Mouse (Mus musculus) MN1 (cell line): ENCODE measurements around the gene Gcnt3.
"Not testable (repeated sequence)": the region's sequence is repeated elsewhere in the genome, so short reads cannot be mapped to it uniquely, and the experiment has no call there.

ENCODE experiments used
- DNase-seq: peaks from one replicate; pipeline ENCODE4 v3.0.0-alpha.2; 2016; ENCODE audit warnings: low spot score

Gcnt3 gene

DNA sequence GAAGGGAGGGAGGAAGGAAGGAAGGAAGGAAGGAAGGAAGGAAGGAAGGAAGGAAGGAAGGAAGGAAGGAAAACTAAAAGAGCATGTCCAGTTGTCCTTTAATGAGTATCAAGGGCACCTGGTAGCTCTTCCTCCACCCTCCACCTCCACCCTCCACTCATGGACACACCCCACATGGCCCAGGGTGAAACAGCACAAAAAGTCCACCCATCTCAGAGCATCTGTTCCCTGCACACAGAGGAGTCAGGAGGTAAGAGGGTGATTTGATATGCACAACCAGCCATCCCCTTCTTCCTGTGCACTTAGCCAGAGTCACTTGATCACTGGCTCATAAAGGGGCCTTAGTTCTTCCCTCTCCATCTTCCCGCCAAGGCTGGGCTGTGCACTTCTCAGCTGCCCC lies 5.0 kb upstream of the Gcnt3 start:
- no peak for DNase-seq

DNA sequence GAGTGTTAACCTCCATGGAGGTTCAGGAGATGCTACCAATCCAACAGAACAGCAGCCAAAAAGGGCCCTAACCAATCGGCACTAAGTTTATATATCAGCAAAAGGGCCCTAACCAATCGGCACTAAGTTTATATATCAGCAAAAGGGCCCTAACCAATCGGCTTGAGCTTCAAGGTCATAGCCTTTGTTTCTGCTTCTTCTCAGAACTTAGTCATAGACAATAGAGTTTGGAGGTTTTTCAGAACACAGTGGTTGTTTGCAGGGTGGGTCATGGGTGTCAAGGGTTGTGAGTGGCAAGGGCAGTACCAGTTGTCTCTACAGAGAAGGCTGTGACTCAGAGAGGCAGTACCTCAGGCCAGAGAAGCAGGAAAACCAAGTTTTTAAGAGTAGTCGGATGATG lies 4.2 kb upstream of the Gcnt3 start:
- DNase-seq: no peak

DNA sequence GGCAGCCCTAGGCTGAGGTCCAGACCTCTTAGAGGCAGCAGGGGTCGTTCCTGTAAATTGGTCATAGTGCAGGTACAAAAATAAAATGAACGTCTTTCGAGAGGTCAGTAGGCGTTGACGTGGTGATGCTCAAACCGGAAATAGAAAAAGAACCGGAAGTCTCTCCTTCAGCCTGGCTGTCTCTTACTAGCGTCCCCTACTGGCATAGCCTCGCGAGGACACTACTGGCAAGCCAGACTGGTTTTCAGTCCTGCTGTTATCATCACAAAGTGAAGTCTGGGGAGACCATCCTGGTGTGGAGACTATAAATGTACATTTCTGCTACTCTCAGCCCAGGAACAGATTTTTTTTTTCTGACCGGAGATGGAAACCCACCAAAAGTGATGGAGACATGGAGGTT lies 2.7 kb upstream of the Gcnt3 start:
- no peak for DNase-seq

DNA sequence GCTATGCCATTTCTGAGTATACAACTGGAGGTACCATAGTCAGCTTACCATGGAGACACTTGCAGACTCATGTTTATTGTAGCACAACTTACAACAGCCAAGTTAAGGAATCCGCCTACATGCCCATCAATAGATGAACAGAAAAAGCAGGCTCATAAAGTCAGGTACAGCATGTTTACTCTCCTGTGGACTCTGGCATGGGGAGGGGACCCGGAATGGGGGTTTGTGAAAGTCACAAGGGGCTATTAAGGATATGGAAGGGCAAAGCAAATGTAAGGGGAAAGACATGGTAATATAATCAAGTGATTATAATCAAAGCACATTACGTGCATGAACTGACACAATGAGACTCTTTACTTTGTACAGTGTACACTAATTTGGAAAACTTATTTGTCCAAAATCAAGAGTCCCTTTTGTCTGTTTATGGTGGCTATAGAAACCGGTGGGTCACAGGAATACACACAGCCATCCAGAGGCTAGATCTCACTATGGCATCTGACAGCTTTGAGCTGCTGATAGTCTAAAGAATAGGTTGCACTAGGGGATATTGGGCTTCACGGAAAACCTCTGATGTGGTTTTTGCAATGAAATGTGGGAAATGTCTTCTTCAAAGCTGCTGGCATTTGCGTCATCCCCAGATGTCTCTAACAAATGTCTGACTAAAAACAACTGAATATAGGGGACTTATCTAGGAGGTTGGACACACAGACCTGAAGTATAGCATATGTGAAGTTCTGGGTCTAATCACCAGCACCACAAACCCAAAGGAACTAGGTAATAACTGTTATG lies 1.9 kb upstream of the Gcnt3 start:
- no peak for DNase-seq

DNA sequence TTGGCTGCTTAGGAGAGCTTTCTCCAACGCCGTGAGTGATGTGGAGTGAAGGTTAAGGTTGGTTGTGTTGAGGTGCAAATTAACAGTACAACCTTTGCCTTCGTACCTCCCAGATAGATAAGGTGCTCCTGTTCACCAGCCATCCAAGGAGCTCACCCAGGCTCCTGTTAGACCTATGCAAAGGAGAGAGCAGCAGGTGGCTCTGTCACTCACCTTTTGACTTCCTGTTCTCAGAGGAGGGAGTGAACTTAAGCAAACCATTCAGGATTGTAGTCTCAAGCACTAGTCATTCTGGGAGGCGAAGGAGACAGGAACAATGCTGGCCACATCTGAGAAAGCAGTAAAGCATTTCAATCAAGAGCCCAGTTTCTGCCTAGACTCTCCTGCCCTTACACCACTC lies 1.2 kb downstream of the Gcnt3 start:
- DNase-seq: no peak

DNA sequence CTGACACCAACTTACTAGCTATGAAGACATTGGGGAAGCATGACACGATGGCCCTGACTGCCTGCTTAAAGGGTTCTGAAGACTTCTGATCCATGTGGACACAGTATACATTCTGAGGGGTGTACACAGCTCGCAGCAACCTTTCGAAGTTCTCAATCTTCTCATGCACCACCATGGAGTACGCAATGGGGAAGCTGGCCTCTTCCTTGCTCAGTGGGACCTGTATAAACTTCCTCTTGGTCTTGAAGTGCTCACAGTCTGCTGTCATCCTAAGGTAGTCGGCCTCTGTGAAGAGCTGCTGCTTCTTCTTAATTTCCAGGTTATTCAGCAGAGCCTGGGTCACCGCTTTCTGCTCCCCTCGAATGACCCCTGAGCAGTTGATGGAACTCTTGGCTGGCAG lies 3.2 kb downstream of the Gcnt3 start:
- DNase-seq: no peak

DNA sequence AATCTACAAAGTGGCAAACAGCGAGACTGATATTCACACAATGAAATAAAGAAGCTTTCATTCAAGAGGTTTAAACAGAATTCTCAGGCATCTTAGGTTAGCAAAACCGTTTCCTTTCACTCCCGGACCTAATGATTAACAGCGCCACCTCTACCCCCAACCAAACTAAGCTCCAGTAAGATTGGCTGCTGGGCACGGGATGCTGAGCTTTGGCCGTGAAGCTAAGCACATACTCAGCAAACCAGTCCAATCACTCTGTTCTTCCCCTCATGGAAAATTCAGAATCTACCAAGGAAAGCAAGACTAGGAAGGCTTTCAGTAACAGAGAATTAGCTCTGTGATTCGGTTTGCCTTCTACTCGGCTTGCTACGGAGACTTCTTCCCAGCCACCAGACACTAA lies 4.8 kb downstream of the Gcnt3 start:
- DNase-seq: no peak

DNA sequence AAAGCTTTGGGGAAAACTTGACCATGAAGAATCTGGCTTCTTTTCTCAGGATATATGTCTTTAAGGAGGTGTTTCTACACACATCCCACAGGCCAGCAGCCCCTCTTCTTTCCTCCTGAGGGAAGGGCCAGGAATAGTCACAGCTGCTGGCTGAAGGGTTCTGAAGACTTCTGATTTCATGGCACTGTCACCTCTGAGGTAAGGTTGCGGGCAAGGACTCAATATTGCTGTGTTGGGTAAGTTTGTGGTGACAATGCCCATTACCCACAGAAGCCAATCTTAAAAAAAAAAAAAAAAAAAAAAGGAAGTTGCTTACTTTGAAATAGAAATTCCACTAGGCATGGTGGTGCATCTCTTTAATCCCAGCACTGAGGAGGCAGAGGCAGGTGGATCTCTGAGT lies 5.7 kb downstream of the Gcnt3 start:
- DNase-seq: no peak

DNA sequence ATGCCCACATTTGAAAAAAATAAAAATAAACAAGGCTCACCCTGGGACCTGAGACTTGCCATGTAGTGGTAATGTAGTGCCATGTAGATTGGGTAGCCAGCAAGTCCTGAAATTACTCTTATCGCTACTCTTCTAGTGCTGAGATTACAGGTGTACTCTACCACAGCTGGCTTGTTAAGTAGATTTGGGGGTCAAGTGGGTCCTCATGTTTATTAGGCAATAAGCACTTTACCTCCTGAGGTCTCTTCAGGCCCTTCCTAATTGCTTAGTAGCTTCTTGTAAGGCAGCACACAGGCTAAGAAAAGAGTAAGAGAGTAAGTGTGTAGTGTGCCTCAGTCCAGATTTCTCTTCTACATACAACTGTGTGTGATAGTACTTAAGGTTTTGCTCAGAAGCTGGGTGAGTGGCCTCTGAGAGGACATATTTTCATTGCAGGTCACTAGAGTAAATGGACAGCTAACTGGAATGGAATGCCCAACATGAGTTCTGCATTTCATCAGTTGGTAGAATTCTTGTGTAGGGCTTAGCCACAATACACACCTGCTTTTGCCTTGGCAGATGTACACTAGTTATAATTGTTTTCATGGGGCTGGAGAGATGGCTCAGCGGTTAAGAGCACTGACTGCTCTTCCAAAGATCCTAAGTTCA lies 12.4 kb downstream of the Gcnt3 start:
- DNase-seq: no peak

DNA sequence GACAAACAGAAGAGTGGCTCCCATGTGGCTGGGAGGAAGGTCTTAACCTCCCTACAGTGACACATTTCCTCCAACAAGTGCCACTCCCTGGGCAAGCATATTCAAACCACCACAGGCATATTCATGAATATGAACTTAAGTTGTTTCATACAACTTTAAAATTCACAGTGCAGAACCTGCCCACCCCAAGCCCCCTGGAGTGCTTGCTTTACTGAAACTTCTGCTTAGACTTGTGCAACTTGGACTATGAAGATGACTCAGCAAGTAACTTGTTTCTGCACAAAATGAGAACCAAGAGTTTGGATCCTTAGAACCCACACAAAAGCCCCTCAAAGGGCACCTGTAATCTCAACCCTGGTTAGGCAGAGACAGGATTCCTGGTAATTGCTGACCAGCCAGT lies 13.2 kb downstream of the Gcnt3 start:
- no peak for DNase-seq

DNA sequence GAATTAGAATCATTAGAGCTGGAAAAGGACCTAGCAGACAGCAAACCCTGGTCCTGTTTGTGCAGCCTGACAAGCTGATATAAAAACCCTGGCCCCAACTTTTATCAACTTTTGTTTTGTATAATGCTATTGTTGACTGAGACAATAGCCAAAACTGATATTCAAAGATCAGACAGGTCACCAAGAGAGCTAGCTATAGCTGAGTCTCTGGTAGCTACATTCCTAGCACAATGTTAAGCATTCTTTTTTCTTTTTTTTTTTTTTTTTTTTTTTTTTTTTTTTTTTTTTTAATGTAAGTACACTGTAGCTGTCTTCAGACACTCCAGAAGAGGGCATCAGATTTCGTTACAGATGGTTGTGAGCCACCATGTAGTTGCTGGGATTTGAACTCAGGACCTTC lies 14.3 kb downstream of the Gcnt3 start:
- DNase-seq: not testable (repeated sequence)

DNA sequence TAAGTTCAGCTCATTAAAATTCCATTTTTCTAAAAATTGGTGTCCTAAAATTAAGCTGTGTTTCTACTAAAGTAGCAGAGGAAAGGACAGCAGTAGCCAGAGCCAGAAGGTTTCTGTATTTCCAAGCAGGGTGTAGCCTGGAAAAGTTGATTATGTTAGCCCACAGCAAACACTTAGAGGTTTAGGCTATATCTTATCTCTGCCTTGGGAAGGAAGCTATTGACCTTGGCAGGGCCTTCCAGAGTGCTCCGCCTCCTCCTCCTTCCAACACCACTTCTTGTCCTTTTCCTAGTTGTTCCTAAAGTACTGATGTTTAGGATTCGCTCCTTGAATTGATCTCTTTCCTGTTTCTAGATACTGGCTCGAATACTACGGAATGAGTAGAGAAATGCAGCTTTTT lies 15.8 kb downstream of the Gcnt3 start:
- no peak for DNase-seq

DNA sequence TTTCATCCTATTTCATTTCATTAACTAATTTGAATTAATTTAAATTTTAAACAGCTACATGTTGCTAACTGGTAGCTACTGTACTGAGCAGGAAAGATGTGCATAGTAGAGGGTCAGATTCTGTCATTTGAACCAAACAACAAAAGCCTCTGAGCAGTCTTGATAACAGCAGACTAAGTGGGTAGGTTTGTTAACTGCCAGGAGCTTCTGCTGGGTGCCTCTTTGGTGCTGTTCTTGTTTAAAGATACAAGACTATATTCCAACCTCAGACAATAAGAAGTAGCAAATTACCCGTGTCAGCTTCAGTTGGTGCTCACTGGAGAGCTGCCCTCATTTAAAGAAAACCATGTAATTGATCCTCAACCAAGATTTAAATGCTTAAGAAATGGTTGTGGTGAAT lies 16.3 kb downstream of the Gcnt3 start:
- no peak for DNase-seq

DNA sequence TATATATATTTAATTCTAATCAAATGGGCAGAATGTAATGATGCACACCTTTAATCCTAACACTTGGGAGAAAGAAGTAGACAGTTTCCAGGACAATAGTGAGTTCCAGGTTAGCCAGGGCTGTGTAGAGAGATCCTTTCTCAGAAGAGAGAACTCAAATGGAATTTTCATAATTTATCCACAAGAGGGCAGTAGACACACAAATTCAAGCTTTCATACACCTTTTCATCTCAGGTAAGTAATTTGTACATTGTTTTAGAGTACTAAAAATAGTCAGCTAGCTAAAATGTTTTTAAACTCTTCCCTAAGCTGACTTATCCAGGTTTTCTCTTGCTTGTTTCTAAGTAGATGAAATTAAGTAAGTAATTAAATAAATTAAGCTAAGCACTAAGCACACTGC lies 19.0 kb downstream of the Gcnt3 start:
- DNase-seq: peak; percentile 40

DNA sequence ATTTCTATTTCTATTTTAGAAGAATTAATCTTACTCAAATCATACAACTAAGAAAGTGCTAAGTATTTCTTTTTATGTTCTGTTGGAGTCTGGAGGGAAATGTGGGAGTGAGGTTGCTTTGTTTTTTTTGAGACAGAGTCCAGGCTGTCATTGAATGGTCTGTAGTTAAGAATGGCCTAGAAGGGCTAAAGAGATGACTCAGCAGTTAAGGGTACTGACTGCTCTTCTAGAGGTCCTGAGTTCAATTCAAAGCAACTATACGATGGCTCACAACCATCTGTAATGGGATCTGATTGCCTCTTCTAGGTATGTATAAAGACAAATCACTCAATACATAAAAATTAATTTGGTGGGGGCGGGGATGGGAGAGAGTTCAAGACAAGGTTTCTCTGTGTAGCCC lies 22.3 kb downstream of the Gcnt3 start:
- no peak for DNase-seq

DNA sequence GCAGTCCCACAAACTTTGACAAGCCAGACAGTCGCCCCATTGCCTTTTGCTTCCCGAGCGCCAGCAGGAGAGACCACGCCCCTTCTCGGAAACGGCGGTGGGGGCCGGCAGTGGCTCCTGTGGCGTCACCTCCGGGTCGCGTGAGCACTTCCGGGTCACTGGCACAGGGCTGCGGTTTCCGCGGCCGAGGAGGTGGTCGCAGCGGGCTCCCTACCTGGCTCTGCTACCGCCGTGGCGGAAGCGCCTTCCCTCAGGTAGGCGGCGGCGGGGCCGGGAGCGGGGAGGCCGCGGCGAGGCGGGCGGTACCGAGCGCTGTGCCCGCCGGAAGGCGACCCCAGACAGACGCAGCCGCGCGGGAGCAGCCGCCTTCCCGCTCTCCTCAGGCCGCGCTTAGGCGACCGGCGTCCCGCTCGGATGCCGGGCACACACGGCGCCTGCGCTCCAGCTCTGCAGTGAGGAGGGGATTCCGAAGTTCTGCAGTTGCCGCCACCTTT lies 25.4 kb downstream of the Gcnt3 start, which contains the start of gene Gtf2a2:
Gene Gtf2a2 (plus strand): TSS at position 143 of the 494 bp plus-strand sequence.
- peak; percentile 89 for DNase-seq

DNA sequence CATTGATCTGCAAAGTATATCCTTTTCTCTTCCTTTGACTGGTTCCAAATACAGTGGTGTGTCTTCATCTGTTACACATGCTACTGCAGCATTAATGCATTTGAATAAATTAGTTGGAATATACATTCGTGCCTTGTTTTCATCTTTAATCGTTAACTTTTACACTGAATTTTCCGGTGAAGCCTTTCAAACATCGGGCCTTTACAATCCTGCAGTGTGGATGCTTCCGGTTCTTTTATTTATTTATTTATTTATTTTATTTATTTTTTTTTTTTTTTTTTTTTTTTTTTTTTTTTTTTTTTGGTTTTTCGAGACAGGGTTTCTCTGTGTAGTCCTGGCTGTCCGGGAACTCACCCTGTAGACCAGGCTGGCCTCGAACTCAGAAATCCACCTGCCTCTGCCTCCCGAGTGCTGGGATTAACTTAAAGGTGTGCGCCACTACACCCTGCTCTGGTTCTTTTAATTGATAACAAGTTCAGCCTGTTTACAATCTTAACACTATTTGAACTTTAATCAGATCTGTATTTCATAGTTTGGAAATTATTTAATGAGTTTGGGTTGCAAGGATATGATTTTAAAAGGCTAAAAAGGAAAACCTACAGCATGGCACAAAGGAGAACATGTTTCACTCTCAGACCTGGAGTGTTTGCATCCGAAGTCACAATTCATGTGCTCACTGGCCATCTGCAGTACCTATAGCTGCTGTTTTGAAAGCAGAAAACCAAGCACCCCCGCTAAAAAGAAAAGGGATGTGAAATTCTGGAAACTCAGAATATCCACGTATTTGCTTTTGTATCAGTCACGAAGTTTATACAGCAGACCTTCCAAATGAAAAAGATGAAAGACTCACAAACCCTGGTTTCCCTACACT lies 26.1 kb downstream of the Gcnt3 start:
- no peak for DNase-seq

DNA sequence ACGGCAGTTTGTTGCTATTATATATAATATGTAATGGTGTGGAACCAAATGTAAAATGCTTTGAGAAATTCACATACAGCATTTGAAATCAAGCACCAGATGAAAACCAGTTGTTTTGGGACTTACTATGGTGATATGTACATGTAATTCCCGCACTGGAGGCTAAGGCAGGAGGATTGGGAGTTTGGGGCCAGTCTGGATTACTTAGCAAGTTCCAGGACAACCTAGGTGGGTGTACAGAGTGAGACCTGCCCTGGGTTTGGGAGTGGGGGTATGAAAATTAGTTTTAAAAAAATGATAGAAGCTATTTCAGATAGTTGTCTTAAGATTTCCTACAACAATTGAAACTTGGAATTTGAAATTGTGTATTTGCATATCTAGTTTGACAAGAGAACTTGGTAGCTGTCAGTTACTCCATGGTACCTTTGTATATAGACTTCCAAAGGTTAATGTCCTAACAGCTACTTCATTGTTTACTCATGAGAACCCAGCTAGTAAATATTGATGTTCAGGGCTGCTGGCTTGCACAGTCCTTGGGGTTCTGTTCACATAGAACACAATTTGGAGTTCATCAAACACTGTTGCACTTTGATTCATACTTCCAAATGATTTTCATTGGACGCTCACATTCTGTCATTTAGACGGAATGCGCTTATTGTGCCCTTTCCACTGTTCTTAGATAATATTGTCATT lies 27.0 kb downstream of the Gcnt3 start:
- no peak for DNase-seq

DNA sequence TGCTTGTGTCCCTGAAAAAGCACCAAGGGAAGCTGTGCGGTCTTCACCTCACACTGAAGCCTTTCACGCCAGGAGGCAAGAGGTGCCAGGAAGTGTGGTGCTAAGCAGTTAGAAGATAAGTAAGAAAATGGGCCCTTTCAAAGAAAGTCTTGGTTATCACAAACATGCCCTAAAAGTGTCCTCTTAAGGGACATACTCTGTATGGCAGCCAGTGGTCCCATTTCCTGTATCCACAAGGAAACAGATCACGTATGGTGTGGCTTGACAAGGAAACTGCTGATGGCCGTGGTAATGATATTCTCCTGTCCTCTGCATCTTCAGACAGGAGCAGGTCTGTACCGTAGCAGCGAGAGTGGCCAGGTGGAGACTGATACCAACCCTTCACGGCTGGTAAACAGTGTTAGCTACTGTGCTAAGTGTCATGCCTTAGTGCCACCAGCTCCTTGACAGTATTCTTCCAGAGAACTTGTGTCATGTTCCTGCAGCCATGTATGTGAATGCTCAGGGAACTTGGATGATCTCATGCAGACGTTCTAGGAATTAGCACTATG lies 28.1 kb downstream of the Gcnt3 start:
- no peak for DNase-seq

DNA sequence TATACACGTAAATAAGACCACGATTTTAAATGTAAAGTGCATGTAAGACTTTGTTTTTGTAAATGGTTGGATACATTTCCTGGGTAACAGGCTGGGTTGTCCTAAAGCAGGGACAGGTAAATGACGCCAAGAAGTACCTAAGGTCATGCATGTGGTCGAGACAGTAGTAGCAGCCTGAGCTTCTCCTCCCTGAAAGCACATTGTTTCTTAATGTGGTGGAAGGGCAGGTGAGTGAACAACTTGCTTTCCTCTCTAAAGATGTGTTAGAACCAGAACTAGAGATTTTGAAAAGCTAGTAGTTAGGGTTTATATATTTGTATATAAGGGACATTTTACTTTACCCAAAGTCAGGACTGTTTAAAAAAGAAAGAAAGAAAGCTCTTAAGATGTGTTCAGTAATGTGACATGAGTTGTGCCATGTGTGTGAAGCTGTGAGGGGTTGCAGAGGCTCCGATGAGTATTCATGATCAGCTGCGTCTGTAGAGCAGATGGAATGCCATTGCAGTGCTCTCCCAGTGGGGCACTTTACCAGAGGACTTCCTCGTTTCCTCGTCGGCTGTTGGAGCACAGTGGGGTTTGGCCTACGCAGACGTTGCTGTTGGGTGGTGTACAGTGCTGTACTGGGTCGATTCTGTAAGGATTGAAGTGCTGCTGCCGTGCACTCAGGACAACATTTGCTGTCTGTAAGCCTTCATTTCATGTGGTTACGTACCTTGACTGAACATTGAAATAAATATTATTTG lies 30.2 kb downstream of the Gcnt3 start:
- no peak for DNase-seq

DNA sequence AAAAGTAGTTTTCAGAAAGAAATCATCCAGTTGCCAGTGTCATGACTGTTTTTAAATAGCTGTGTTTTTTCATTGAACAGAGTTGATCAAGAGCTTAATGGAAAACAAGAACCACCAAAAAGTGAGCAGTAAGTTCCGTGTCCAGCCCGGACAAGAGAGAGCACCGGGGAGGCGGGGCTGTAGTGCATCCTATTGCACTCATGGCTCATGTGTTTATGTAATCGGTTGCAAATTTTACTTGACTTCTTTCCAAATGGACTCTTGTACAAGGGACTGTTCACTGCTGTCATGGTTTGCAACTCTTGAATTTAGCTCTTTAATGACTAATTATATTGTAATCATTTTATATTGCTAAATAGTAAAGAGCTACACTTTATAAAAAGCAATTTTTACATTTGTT lies 30.9 kb downstream of the Gcnt3 start:
- no peak for DNase-seq
